Mouse (Mus musculus): ENCODE data around the gene Syt5.

The Syt5 gene

GRCm38 (mm10) chr7:4524212-4524922, 23.0 kb downstream of the Syt5 start, which contains the start of gene Tnni3:
Gene Tnni3 (minus strand): TSS chr7:4524229.
- in situ Hi-C loops (cut with MboI; ENCODE audit: unreplicated experiment in 2 of 2) = loop anchor here (10.0 to 25.0 kb wide), 3 partner anchors 490 to 910 kb away; partner anchors contain the start of genes Mboat7 (in 1 of the 2), Ndufa3 (in 1 of the 2), Oscar (in 1 of the 2) and Tmc4 (in 1 of the 2)

- in situ Hi-C loops (cut with MboI; ENCODE audit: unreplicated experiment in 2 of 2) = loop anchor here (10.0 to 25.0 kb wide), 3 partner anchors 489 to 909 kb away; partner anchors contain the start of genes Mboat7 (in 1 of the 2), Ndufa3 (in 1 of the 2), Oscar (in 1 of the 2) and Tmc4 (in 1 of the 2)
Observed at GRCm38 (mm10) chr7:4523205-4524130, 23.9 kb downstream of the Syt5 start.

- in situ Hi-C loops (cut with MboI; ENCODE audit: unreplicated experiment in 2 of 2) = loop anchor here (10.0 to 25.0 kb wide), 3 partner anchors 487 to 907 kb away; partner anchors contain the start of genes Mboat7 (in 1 of the 2), Ndufa3 (in 1 of the 2), Oscar (in 1 of the 2) and Tmc4 (in 1 of the 2)
Observed at GRCm38 (mm10) chr7:4522292-4522691, 25.0 kb downstream of the Syt5 start.

DNA sequence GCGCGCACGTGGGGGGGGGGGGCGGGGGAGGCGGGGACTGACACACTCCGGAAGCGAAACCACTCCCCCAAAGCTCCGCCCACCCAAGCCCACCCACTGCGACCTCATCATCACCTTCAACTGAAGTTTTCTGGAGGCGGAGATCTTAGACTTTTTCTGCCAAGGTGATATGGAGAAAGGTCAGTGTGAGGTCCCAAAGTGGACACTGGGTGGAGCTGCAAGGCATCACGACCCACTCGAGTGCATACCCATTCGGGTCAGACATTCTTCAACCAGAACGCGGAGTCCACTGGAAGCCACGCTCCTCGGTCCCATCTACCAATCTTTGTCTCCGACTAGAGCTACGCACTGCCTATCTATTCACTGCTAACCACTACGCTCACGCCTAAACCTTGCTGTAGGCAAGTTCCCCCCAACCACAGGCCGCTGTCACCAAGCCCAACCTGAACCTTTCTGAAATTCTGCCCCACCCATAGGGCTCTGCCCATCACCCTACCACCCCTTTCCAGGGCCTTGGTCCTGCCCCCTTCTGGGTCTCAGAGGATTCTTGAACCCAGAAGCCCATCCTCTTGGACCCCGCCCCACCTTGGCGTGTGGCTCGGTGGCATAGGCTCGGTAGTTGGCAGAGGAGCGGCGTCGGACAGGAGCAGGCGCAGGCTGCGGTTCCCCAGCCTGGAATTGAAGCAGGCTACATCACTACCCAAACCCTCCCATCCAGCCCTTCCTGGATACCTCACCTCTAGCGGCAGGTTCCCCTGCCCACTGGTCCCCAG, 25.9 kb downstream of the Syt5 start:
- in situ Hi-C loops (cut with MboI; ENCODE audit: unreplicated experiment in 2 of 2) = loop anchor here (10.0 to 25.0 kb wide), 3 partner anchors 487 to 907 kb away; partner anchors contain the start of genes Mboat7 (in 1 of the 2), Ndufa3 (in 1 of the 2), Oscar (in 1 of the 2) and Tmc4 (in 1 of the 2)

DNA sequence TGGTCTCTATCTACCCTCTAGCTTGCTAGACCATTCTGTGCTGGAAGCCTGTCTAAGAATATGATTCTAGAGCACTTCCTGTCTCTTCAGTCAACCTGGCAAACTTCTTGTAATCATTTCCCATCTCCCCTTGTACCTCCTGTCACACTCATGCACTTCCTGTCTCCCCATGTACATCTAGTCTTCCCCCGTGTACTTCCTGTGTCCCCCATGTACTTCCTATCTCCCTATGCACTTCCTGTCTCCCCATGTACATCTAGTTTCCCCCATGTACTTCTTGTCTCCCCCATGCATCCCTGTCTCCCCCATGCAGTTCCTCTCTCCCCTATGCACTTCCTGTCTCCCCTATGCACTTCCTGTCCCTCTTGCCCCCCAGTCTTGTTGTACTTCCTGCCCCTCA, 28.9 kb downstream of the Syt5 start:
- in situ Hi-C loops (cut with MboI; ENCODE audit: unreplicated experiment in 2 of 2) = loop anchor here in 1 of 2 experiments (25.0 kb wide), 1 partner anchor 831 kb away; the partner anchor contains the start of genes Mboat7, Tmc4 and Tsen34

DNA sequence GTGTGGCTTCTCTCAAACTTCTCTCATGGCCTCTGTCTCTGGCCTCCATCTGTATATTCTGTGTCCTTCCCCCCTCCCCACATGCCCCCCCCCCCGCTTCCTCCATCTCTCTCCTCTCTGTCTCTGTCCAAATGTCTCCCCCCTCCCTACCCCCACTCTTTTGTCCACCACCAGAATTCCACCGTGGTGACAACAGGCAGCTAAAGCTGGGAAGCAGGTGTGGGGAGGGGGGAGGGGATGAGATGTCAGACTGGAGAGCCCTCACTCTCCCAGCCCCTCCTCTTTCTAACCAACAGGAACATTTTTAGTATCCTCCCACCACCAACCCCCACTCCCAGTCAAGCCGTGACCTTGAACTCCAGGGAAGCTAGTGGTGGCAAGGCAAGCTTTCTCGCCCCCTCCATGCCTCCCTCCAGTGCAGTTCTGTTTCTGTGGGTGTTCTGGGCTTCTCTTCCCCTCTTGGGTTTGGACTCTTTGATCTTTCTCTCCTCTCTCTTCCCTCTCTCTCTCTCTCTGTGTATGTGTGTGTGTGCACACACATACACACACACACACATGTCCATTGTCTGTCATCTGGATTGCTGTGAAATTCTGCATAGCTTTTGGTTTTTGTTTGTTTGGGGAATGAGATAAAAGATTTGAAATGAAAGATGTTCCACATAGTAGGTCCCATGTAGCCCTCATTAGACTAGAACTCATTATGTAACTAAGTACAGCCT, 30.9 kb downstream of the Syt5 start, which contains the start of gene Tnnt1:
Gene Tnnt1 (minus strand): TSS at position 51 of the 719 bp plus-strand sequence.
- in situ Hi-C loops (cut with MboI; ENCODE audit: unreplicated experiment in 2 of 2) = loop anchor here in 1 of 2 experiments (25.0 kb wide), 1 partner anchor 829 kb away; the partner anchor contains the start of genes Mboat7, Tmc4 and Tsen34

DNA sequence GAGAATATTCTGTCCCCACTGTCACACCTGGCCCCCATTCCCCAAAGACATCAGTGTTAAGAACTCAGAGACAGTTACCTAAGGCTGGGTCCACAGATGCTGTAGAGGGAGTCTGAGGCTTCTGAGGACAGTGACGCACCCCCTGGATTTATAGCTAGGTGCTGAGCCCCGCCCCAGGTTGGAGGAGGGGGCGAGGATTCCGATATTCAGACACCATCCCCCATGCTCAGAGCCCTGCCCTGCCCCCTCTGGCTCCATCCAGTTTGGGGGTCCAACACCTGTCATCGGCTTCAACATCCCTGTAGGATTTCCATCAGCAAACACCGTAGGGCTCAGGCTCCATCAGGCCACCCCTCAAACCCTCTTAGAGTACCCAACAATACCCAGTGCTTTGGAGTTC, 31.5 kb downstream of the Syt5 start:
- in situ Hi-C loops (cut with MboI; ENCODE audit: unreplicated experiment in 2 of 2) = loop anchor here in 1 of 2 experiments (25.0 kb wide), 1 partner anchor 829 kb away; the partner anchor contains the start of genes Mboat7, Tmc4 and Tsen34

DNA sequence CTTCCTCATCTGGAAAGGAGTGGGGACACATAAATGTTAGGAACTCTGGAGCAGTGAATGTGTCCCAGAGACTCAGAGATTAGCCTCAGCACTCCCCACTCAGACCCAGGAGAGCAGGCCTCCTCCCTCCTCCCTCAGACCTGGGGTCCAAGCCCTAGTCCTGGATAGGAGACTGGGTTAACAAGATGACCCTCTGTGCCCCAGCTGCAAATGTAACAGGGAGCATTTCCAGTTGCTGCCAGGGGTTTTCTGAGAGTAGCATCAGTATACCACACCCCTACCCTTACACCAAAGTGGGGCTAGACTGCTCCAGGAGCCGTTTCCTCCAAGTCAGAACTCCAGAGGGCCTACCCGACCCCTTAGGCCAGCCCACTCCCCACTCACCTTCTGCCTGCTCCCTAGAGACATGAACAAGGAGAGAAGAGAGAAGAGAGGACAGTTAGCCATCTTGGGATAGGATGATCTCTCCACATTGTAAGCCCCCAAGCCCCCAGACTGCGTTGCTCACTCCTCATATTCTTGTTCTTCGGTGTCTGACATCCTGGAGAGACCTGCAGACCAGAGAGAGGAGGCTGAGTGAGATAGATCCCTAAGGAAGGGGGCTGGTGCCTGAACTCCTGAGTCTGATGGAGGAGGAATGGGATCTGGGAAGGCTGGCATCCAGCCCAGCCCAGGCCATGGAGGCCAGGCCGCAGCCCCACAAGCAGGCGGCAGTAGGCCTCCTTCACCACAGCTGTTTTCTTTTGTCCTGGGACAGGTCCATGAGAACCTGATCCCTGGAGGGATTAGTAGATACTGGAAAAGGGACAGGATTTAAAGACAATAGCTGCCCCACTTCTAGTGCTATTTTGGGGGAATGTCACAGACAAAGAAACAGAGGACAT, 33.3 kb downstream of the Syt5 start:
- in situ Hi-C loops (cut with MboI; ENCODE audit: unreplicated experiment in 2 of 2) = loop anchor here (5.0 to 25.0 kb wide), 3 partner anchors 77 to 902 kb away; partner anchors contain the start of genes Mboat7 (in 1 of the 2), Tmc4 (in 1 of the 2) and Tsen34 (in 1 of the 2)

- in situ Hi-C loops (cut with MboI; ENCODE audit: unreplicated experiment in 2 of 2) = loop anchor here (5.0 to 25.0 kb wide), 3 partner anchors 76 to 901 kb away; partner anchors contain the start of genes Mboat7 (in 1 of the 2), Tmc4 (in 1 of the 2) and Tsen34 (in 1 of the 2)
Observed at GRCm38 (mm10) chr7:4513236-4513635, 34.1 kb downstream of the Syt5 start.

GRCm38 (mm10) chr7:4511489-4512224, 35.7 kb downstream of the Syt5 start:
- in situ Hi-C loops (cut with MboI; ENCODE audit: unreplicated experiment in 2 of 2) = loop anchor here (5.0 to 25.0 kb wide), 3 partner anchors 74 to 899 kb away; partner anchors contain the start of genes Mboat7 (in 1 of the 2), Tmc4 (in 1 of the 2) and Tsen34 (in 1 of the 2)

GRCm38 (mm10) chr7:4509863-4510608, 37.3 kb downstream of the Syt5 start:
- in situ Hi-C loops (cut with MboI; ENCODE audit: unreplicated experiment in 2 of 2) = loop anchor here (5.0 to 25.0 kb wide), 4 partner anchors 73 to 898 kb away; partner anchors contain the start of genes Mboat7 (in 1 of the 2), Rps9 (in 1 of the 2), Tmc4 (in 1 of the 2) and Tsen34 (in 1 of the 2)

GRCm38 (mm10) chr7:4508739-4509116, 38.6 kb downstream of the Syt5 start:
- in situ Hi-C loops (cut with MboI; ENCODE audit: unreplicated experiment in 2 of 2) = loop anchor here (10.0 to 25.0 kb wide), 2 partner anchors 804 to 821 kb away; partner anchors contain the start of genes Mboat7 (in 1 of the 2), Rps9 (in 1 of the 2), Tmc4 (in 1 of the 2) and Tsen34 (in 1 of the 2)

GRCm38 (mm10) chr7:4508062-4508738, 39.1 kb downstream of the Syt5 start:
- in situ Hi-C loops (cut with MboI; ENCODE audit: unreplicated experiment in 2 of 2) = loop anchor here (10.0 to 25.0 kb wide), 2 partner anchors 803 to 821 kb away; partner anchors contain the start of genes Mboat7 (in 1 of the 2), Rps9 (in 1 of the 2), Tmc4 (in 1 of the 2) and Tsen34 (in 1 of the 2)

DNA sequence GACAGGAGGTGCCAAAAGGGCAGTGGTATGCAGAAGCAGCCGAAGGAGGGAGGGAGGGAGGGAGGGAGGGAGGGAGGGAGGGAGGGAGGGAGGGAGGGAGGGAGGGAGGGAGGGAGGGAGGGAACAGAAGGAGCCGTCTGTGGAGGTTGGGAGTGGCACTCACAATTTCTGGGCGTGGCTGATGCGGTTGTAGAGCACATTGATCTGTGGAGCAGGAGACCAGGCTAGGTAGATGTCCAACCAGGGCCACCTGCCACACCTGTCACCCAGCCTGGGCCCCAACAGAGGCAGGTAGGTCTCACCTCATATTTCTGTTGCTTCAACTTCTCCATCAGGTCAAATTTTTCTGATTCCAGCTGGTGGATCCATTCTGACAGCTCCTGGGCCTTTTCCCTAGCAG, 40.1 kb downstream of the Syt5 start:
- in situ Hi-C loops (cut with MboI; ENCODE audit: unreplicated experiment in 2 of 2) = loop anchor here (10.0 to 25.0 kb wide), 2 partner anchors 802 to 820 kb away; partner anchors contain the start of genes Mboat7 (in 1 of the 2), Rps9 (in 1 of the 2), Tmc4 (in 1 of the 2) and Tsen34 (in 1 of the 2)
